Comparison of ENCODE assay signal across 27 mouse cellular contexts in the genomic region with DNA sequence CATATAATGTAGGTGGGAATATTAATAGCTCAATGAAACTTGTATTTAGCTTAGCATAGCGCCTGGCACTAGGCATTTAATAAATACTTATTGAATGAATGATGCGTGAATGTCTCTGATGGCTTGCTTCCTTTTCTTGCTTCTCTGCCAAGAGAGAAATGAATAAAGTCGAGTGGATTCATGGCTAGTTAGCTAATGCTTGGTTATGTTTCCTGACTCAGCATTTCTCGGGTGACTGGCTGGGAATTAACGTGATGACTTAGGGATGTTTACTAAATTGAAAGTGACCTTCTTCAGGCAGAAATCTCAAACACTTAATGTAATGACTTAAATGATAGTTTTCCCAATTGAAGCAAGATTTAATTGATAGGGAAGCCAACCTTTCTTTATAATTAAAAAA. TPM values are rescaled to one million over a fixed set of nuclear protein-coding genes. Genes with fewer than 3 reads are reported as not detected.
DNase-seq lines count a peak whose midpoint lies in the region; ATAC-seq and TF ChIP-seq lines count a peak whose summit lies in the region.
"Had no signal": no experiment of that assay in that cellular context is flagged by ENCODE, and none has a peak within 500 bp of the region (broad histone marks: within the 10 kb centered on the region; RNA-seq: fewer than 3 reads in every experiment).

No protein-coding gene starts in this region.

- intact Hi-C loops in heart, adult 2 months (cut with DNase I) = loop anchor here (10.0 kb wide), 1 partner anchor 57 kb away; no protein-coding TSS in a partner anchor
- intact Hi-C loops in heart, postnatal 36 days (cut with DNase I) = no loop called here

- no peak overlapping the region for H3K9ac ChIP-seq in heart, adult 2 months (ENCODE audit: low read depth, low read length)
- no peak overlapping the region for H3K9ac ChIP-seq in kidney, postnatal 0 days (ENCODE audit: low read depth, low read length)
- no peak overlapping the region for H3K9ac ChIP-seq in kidney, embryonic 16.5 days (replicated peaks; ENCODE audit: low read length)
- no peak overlapping the region for H3K9ac ChIP-seq in midbrain, postnatal 0 days (replicated peaks; ENCODE audit: low read length, poor library complexity, severe bottlenecking)
- no peak overlapping the region for H3K9ac ChIP-seq in midbrain, embryonic 13.5 days (replicated peaks)
- H3K9ac ChIP-seq: embryonic facial prominence, embryonic 13.5 days; heart, embryonic 15.5 days; intestine, embryonic 15.5 days had no signal

- WGBS in heart, adult 2 months = 51% methylated on average over 5 of the region's 5 CpGs
- WGBS in kidney, postnatal 0 days = 33% methylated on average over 5 of the region's 5 CpGs
- WGBS in kidney, embryonic 16.5 days = 38% methylated on average over 5 of the region's 5 CpGs
- WGBS in midbrain, postnatal 0 days = 69% methylated on average over 5 of the region's 5 CpGs
- WGBS in midbrain, embryonic 13.5 days = 77% methylated on average over 5 of the region's 5 CpGs

- no peak for TF ChIP-seq POLR2A in heart, adult 2 months (IDR thresholded peaks at IDR 0.05; ENCODE audit: insufficient read depth, low read depth, low read length)
- TF ChIP-seq POLR2A in brain, embryonic 14.5 days (IDR thresholded peaks at IDR 0.05; ENCODE audit: borderline replicate concordance, extremely low read depth, insufficient read depth, insufficient read length, poor library complexity, severe bottlenecking) = no peak

- no peaks in the 10 kb centered on the region for H3K36me3 ChIP-seq in heart, adult 2 months (ENCODE audit: control insufficient read depth, insufficient read depth, low read length)
- H3K36me3 ChIP-seq in kidney, postnatal 0 days (ENCODE audit: insufficient read depth, low read length) = no peaks in the 10 kb centered on the region
- H3K36me3 ChIP-seq in kidney, embryonic 16.5 days (ENCODE audit: insufficient read depth, low read length) = no peaks in the 10 kb centered on the region
- H3K36me3 ChIP-seq in midbrain, postnatal 0 days (ENCODE audit: insufficient read depth, low read length) = no peaks in the 10 kb centered on the region
- H3K36me3 ChIP-seq in midbrain, embryonic 13.5 days = no peaks in the 10 kb centered on the region
- H3K36me3 ChIP-seq: embryonic facial prominence, embryonic 13.5 days; forebrain, embryonic 10.5 days; G1E; heart, embryonic 15.5 days; hindbrain, embryonic 10.5 days; intestine, embryonic 15.5 days had no signal

- no peak overlapping the region for H3K4me2 ChIP-seq in kidney, postnatal 0 days (ENCODE audit: low read length)
- H3K4me2 ChIP-seq in kidney, embryonic 16.5 days (replicated peaks; ENCODE audit: low read depth, low read length) = no peak overlapping the region
- no peak overlapping the region for H3K4me2 ChIP-seq in midbrain, postnatal 0 days (ENCODE audit: low read depth, low read length, poor library complexity, severe bottlenecking)
- no peak overlapping the region for H3K4me2 ChIP-seq in midbrain, embryonic 13.5 days (replicated peaks)
- H3K4me2 ChIP-seq: embryonic facial prominence, embryonic 13.5 days; heart, embryonic 11.5 days; heart, embryonic 15.5 days; intestine, embryonic 15.5 days had no signal

- H3K27ac ChIP-seq in heart, adult 2 months = peak overlapping the region; percentile 88; the same call in 1 of the 2 replicates
- no peak overlapping the region for H3K27ac ChIP-seq in kidney, postnatal 0 days
- H3K27ac ChIP-seq in kidney, embryonic 16.5 days (ENCODE audit: low read length) = no peak overlapping the region
- no peak overlapping the region for H3K27ac ChIP-seq in midbrain, postnatal 0 days (ENCODE audit: low read depth, low read length)
- H3K27ac ChIP-seq in midbrain, embryonic 13.5 days = no peak overlapping the region
- H3K27ac ChIP-seq: embryonic facial prominence, embryonic 13.5 days; forebrain, embryonic 10.5 days; heart, embryonic 15.5 days; hindbrain, embryonic 10.5 days; intestine, embryonic 15.5 days had no signal

- H3K27me3 ChIP-seq in heart, adult 2 months (ENCODE audit: control insufficient read depth, insufficient read depth, low read length) = no peaks in the 10 kb centered on the region
- no peaks in the 10 kb centered on the region for H3K27me3 ChIP-seq in kidney, postnatal 0 days (ENCODE audit: insufficient read depth, low read length)
- H3K27me3 ChIP-seq in kidney, embryonic 16.5 days (ENCODE audit: insufficient read depth, low read length) = no peaks in the 10 kb centered on the region
- H3K27me3 ChIP-seq in midbrain, postnatal 0 days (ENCODE audit: insufficient read depth, low read length) = no peaks in the 10 kb centered on the region
- no peaks in the 10 kb centered on the region for H3K27me3 ChIP-seq in midbrain, embryonic 13.5 days
- H3K27me3 ChIP-seq: heart, embryonic 15.5 days; intestine, embryonic 15.5 days had no signal

- ATAC-seq in kidney, postnatal 0 days (replicated peaks; ENCODE audit: low FRiP score, low read depth) = no peak
- ATAC-seq in kidney, embryonic 16.5 days (ENCODE audit: low FRiP score, low TSS enrichment) = no peak
- ATAC-seq in midbrain, postnatal 0 days (ENCODE audit: low FRiP score) = no peak
- no peak for ATAC-seq in midbrain, embryonic 13.5 days
- ATAC-seq: forebrain, embryonic 16.5 days; intestine, embryonic 15.5 days had no signal

- H3K4me1 ChIP-seq in heart, adult 2 months (ENCODE audit: control insufficient read depth, insufficient read depth, low read length) = peaks cover 6% of the 10 kb centered on the region
- no peaks in the 10 kb centered on the region for H3K4me1 ChIP-seq in kidney, postnatal 0 days (replicated peaks; ENCODE audit: insufficient read depth, low read length)
- H3K4me1 ChIP-seq in kidney, embryonic 16.5 days (ENCODE audit: insufficient read depth, low read length) = 0 out of 2 replicates have a peak, but pooled peaks cover 3% of the 10 kb centered on the region
- H3K4me1 ChIP-seq in midbrain, postnatal 0 days (ENCODE audit: insufficient read depth, low read length) = no peaks in the 10 kb centered on the region
- H3K4me1 ChIP-seq in midbrain, embryonic 13.5 days (replicated peaks) = no peaks in the 10 kb centered on the region
- H3K4me1 ChIP-seq: embryonic facial prominence, embryonic 13.5 days; forebrain, embryonic 10.5 days; intestine, embryonic 15.5 days had no signal

- no peak overlapping the region for H3K4me3 ChIP-seq in heart, adult 2 months
- H3K4me3 ChIP-seq in kidney, postnatal 0 days (replicated peaks; ENCODE audit: low read depth, low read length) = no peak overlapping the region
- no peak overlapping the region for H3K4me3 ChIP-seq in kidney, embryonic 16.5 days (ENCODE audit: low read length)
- no peak overlapping the region for H3K4me3 ChIP-seq in midbrain, postnatal 0 days (ENCODE audit: low read depth, low read length)
- no peak overlapping the region for H3K4me3 ChIP-seq in midbrain, embryonic 13.5 days (replicated peaks)
- H3K4me3 ChIP-seq: embryonic facial prominence, embryonic 13.5 days; erythroblast, embryonic 14.5 days; forebrain, embryonic 10.5 days; heart, embryonic 15.5 days; hindbrain, embryonic 10.5 days; intestine, embryonic 15.5 days had no signal

- no peak for DNase-seq in heart, adult 2 months
- no peak for DNase-seq in heart, postnatal 36 days
- DNase-seq in kidney, postnatal 0 days (ENCODE audit: low spot score) = peak; percentile 31
- DNase-seq in midbrain, postnatal 0 days (ENCODE audit: low spot score) = peak; percentile 34
- DNase-seq in brain, embryonic 14.5 days (ENCODE audit: low read depth) = peak; percentile 37
- DNase-seq in ovary, postnatal 14 days (ENCODE audit: low spot score) = no peak
- DNase-seq: adrenal gland, adult 8-10 months; adrenal gland, postnatal 36 days; cerebellum, adult 11 months; cerebellum, adult 8-10 months; cerebellum, postnatal 14 days; gastrocnemius, postnatal 10 days; heart, adult 18-20 months; heart, postnatal 14 days had no signal

- TF ChIP-seq EP300 in heart, adult 2 months (IDR thresholded peaks at IDR 0.05; ENCODE audit: insufficient read depth, low read depth, low read length) = no peak

- no peak for TF ChIP-seq CTCF in heart, adult 2 months (IDR thresholded peaks at IDR 0.05)
- TF ChIP-seq CTCF in kidney, postnatal 0 days (IDR thresholded peaks at IDR 0.05; ENCODE audit: low read depth) = no peak
- no peak for TF ChIP-seq CTCF in midbrain, postnatal 0 days (IDR thresholded peaks at IDR 0.05)
- TF ChIP-seq CTCF in brain, embryonic 14.5 days (IDR thresholded peaks at IDR 0.05; ENCODE audit: borderline replicate concordance, extremely low read depth, insufficient read depth, insufficient read length) = no peak

- no peaks in the 10 kb centered on the region for H3K9me3 ChIP-seq in kidney, postnatal 0 days (replicated peaks; ENCODE audit: low read length)
- no peaks in the 10 kb centered on the region for H3K9me3 ChIP-seq in kidney, embryonic 16.5 days (ENCODE audit: low read length)
- H3K9me3 ChIP-seq in midbrain, postnatal 0 days (ENCODE audit: low read length) = no peaks in the 10 kb centered on the region
- H3K9me3 ChIP-seq in midbrain, embryonic 13.5 days = no peaks in the 10 kb centered on the region
- H3K9me3 ChIP-seq: embryonic facial prominence, embryonic 13.5 days; forebrain, embryonic 10.5 days; G1E; heart, embryonic 15.5 days; hindbrain, embryonic 10.5 days; intestine, embryonic 15.5 days had no signal

- H3K79me2 ChIP-seq in heart, adult 2 months (replicated peaks; ENCODE audit: control insufficient read depth, insufficient read depth, low read length) = no peaks in the 10 kb centered on the region

RNA-seq across cellular contexts. Expression of gene Lrrc52, which starts 1.3 kb away (rescaled TPM):
- 1 to 10 TPM; 2.4 to 5.2 TPM for total RNA-seq in heart, adult 2 months (2021)
- 0.39 and 1.6 TPM in 2 replicates for polyA plus RNA-seq in heart, adult 2 months (2012; rRNA removed)
- total RNA-seq in heart, postnatal 36 days (2021) = 1 to 10 TPM; 1.2 to 1.4 TPM
- polyA plus RNA-seq in kidney, postnatal 0 days (2015; fragmentation: Nextera tagmentation; extraction: Ambion mirVana) = not detected in 2 replicates
- polyA plus RNA-seq in kidney, embryonic 16.5 days (2015; fragmentation: Nextera tagmentation; extraction: Ambion mirVana) = not detected in 2 replicates
- total RNA-seq in midbrain, postnatal 0 days (2014; rRNA removed) = not detected in 2 replicates
- 0.15 TPM in 1 of 2 replicates, not detected in the other for polyA plus RNA-seq in midbrain, postnatal 0 days (2015; fragmentation: Nextera tagmentation; extraction: Ambion mirVana)
- 0.27 TPM in 1 of 2 replicates, not detected in the other for polyA plus RNA-seq in midbrain, embryonic 13.5 days (2015; fragmentation: Nextera tagmentation; extraction: Ambion mirVana)
- polyA plus RNA-seq in brain, embryonic 14.5 days (2012; rRNA removed) = 0.06 TPM in 1 of 2 replicates, not detected in the other
- polyA plus RNA-seq: cortical plate, adult 2 months; embryonic facial prominence, embryonic 13.5 days; erythroblast, embryonic 14.5 days; forebrain, embryonic 10.5 days; forebrain, embryonic 16.5 days; frontal cortex, adult 2 months; G1E; heart, embryonic 11.5 days; hindbrain, embryonic 10.5 days; intestine, embryonic 15.5 days had no signal

Comparison
In these comparisons a context has a peak if more than half of its experiments do, and no peak if none do; other contexts are left out.
1. DNase-seq: peak in kidney, postnatal 0 days (single experiment), midbrain, postnatal 0 days (single experiment) and brain, embryonic 14.5 days (single experiment); none in heart, adult 2 months (0 of 2), heart, postnatal 36 days (0 of 2) and ovary, postnatal 14 days (single experiment).